Mouse (Mus musculus) lung, embryonic 16.5 days (tissue): ENCODE data around the gene Lce1i. TPM values are rescaled to one million over a fixed set of nuclear protein-coding genes. Genes with fewer than 3 reads are reported as not detected.
"Not testable (repeated sequence)": the region's sequence is repeated elsewhere in the genome, so short reads cannot be mapped to it uniquely, and the experiment has no call there.

Source experiments
- ATAC-seq: fragments of 200-750 bp; cut with Nextera tagmentation; 2 replicates; pipeline ENCODE4 v1.8.0; 2017; ENCODE audit warnings: low read depth, mild to moderate bottlenecking, moderate library complexity
- H3K27ac ChIP-seq: fragments of 300-500 bp; sonication (generic); 2 replicates; pipeline ENCODE4 v1.5.1; 2014; ENCODE audit warnings: mild to moderate bottlenecking, control low read depth, low read length
- H3K27me3 ChIP-seq: fragments of 300-500 bp; sonication (generic); 2 replicates; pipeline ENCODE4 v1.6.1; 2014; ENCODE audit warnings: low read depth, low read length, mixed read lengths; ENCODE audit not compliant: control insufficient read depth, insufficient read depth
- H3K36me3 ChIP-seq: fragments of 300-500 bp; sonication (generic); 2 replicates; pipeline ENCODE4 v1.6.1; 2014; ENCODE audit warnings: low read length; ENCODE audit not compliant: control insufficient read depth, insufficient read depth
- H3K4me1 ChIP-seq: fragments of 300-500 bp; sonication (generic); replicated peaks from 2 replicates; pipeline ENCODE4 v1.6.1; 2014; ENCODE audit warnings: low read length, mixed read lengths; ENCODE audit not compliant: control insufficient read depth, insufficient read depth
- H3K4me2 ChIP-seq: fragments of 300-500 bp; sonication (generic); 2 replicates; pipeline ENCODE4 v1.6.1; 2014; ENCODE audit warnings: low read depth, low read length, control low read depth
- H3K4me3 ChIP-seq: fragments of 300-500 bp; sonication (generic); 2 replicates; pipeline ENCODE4 v1.5.1; 2014; ENCODE audit warnings: mild to moderate bottlenecking, low read length, control low read depth
- H3K9ac ChIP-seq: fragments of 300-500 bp; sonication (generic); 2 replicates; pipeline ENCODE4 v1.6.1; 2014; ENCODE audit warnings: low read length, control low read depth
- H3K9me3 ChIP-seq: fragments of 300-500 bp; sonication (generic); 2 replicates; pipeline ENCODE4 v1.6.1; 2016; ENCODE audit warnings: low read length; ENCODE audit not compliant: control insufficient read depth
- WGBS: fragments of 180-500 bp; shearing (Covaris S2); extraction: QIAGEN DNeasy Blood & Tissue Kit; methylation state at CpG from one replicate; pipeline ENCODE4 v1.1.7; 2014; 5-methylcytosine and 5-hydroxymethylcytosine counted together
- polyA plus RNA-seq: library from polyadenylated mRNA; unstranded; fragments of >200 nt; fragmentation: Nextera tagmentation; extraction: Ambion mirVana; gene quantifications from 2 replicates; pipeline ENCODE4 v1.2.1, GENCODE M21; 2015

Gene Lce1i
- not detected in 2 replicates for polyA plus RNA-seq

- Histone ChIP-seq H3K27ac (no peak within 1 kb of the TSS), H3K9me3 (no peaks in the 10 kb centered on the region), H3K9ac (no peak within 1 kb of the TSS), H3K4me1 (no peaks in the 10 kb centered on the region), H3K4me2 (no peak within 1 kb of the TSS), H3K36me3 (no peaks in the 10 kb centered on the region), H3K27me3 (no peaks in the 10 kb centered on the region), H3K4me3 (no peak within 1 kb of the TSS)
- WGBS: 75% methylated on average over 1 of the region's 1 CpGs
- ATAC-seq: no peak
These were observed at the start of gene Lce1i for GRCm38 (mm10) chr3:92778799-92779198. Lce1i (minus strand) TSS chr3:92778899.

- Histone ChIP-seq H3K4me3 (no peak within 1 kb of the TSS), H3K4me1 (no peaks in the 10 kb centered on the region), H3K27ac (no peak within 1 kb of the TSS), H3K4me2 (no peak within 1 kb of the TSS), H3K27me3 (no peaks in the 10 kb centered on the region), H3K9ac (no peak within 1 kb of the TSS), H3K36me3 (no peaks in the 10 kb centered on the region), H3K9me3 (no peaks in the 10 kb centered on the region)
- WGBS: 7% methylated on average over 1 of the region's 1 CpGs
- no peak for ATAC-seq
These were observed 48.4 kb upstream of the Lce1i start, which contains the start of gene Kprp for GRCm38 (mm10) chr3:92827108-92827507. Kprp (minus strand) TSS chr3:92827247.

- 19% methylated on average over 1 of the region's 1 CpGs for WGBS
- no peaks in the 10 kb centered on the region for H3K27me3 ChIP-seq
These were observed 47.1 kb upstream of the Lce1i start for GRCm38 (mm10) chr3:92825808-92826207.

GRCm38 (mm10) chr3:92816036-92816435, 37.3 kb upstream of the Lce1i start:
- H3K9me3 ChIP-seq, H3K4me2 ChIP-seq, ATAC-seq, H3K27ac ChIP-seq, H3K36me3 ChIP-seq, H3K27me3 ChIP-seq, H3K4me3 ChIP-seq, H3K4me1 ChIP-seq, H3K9ac ChIP-seq: not testable (repeated sequence)
- 91% methylated on average over 2 of the region's 2 CpGs for WGBS

More at GRCm38 (mm10) chr3:92825808-92826207, 47.1 kb upstream of the Lce1i start:
- no peak overlapping the region for H3K9ac ChIP-seq
- H3K4me1 ChIP-seq: no peaks in the 10 kb centered on the region
- ATAC-seq: no peak
- no peaks in the 10 kb centered on the region for H3K9me3 ChIP-seq
- H3K4me3 ChIP-seq: no peak overlapping the region
- no peak overlapping the region for H3K27ac ChIP-seq
- no peaks in the 10 kb centered on the region for H3K36me3 ChIP-seq
- no peak overlapping the region for H3K4me2 ChIP-seq

- H3K27me3 ChIP-seq: no peaks in the 10 kb centered on the region
- H3K36me3 ChIP-seq: no peaks in the 10 kb centered on the region
- ATAC-seq: no peak
- no peak overlapping the region for H3K9ac ChIP-seq
- no peak overlapping the region for H3K4me2 ChIP-seq
- WGBS: 91% methylated on average over 3 of the region's 3 CpGs
- H3K9me3 ChIP-seq: no peaks in the 10 kb centered on the region
- H3K27ac ChIP-seq: no peak overlapping the region
- no peak overlapping the region for H3K4me3 ChIP-seq
- H3K4me1 ChIP-seq: no peaks in the 10 kb centered on the region
These were observed 36.9 kb upstream of the Lce1i start for GRCm38 (mm10) chr3:92815581-92815980.

GRCm38 (mm10) chr3:92807791-92808190, 29.1 kb upstream of the Lce1i start, which contains the start of gene Lce1k:
Lce1k (minus strand) TSS chr3:92807891.
- no peak for ATAC-seq
- Histone ChIP-seq H3K9ac (no peak within 1 kb of the TSS), H3K27ac (no peak within 1 kb of the TSS), H3K4me2 (no peak within 1 kb of the TSS), H3K36me3 (no peaks in the 10 kb centered on the region), H3K4me3 (no peak within 1 kb of the TSS), H3K9me3 (no peaks in the 10 kb centered on the region), H3K4me1 (no peaks in the 10 kb centered on the region), H3K27me3 (no peaks in the 10 kb centered on the region)

GRCm38 (mm10) chr3:92790414-92790813, 11.7 kb upstream of the Lce1i start, which contains the start of gene Lce1j:
Lce1j (minus strand) TSS chr3:92790514.
- 88% methylated on average over 1 of the region's 1 CpGs for WGBS
- no peaks in the 10 kb centered on the region for H3K9me3 ChIP-seq
- no peak for ATAC-seq

GRCm38 (mm10) chr3:92771573-92771972, 7.1 kb downstream of the Lce1i start:
- ATAC-seq: no peak
- Histone ChIP-seq H3K9ac (no peak overlapping the region), H3K9me3 (no peaks in the 10 kb centered on the region), H3K27me3 (no peaks in the 10 kb centered on the region), H3K27ac (no peak overlapping the region), H3K4me1 (no peaks in the 10 kb centered on the region), H3K4me2 (no peak overlapping the region), H3K36me3 (no peaks in the 10 kb centered on the region), H3K4me3 (no peak overlapping the region)
- WGBS: 17% methylated on average over 3 of the region's 3 CpGs

More at GRCm38 (mm10) chr3:92790414-92790813, 11.7 kb upstream of the Lce1i start, which contains the start of gene Lce1j:
- H3K4me3 ChIP-seq: no peak within 1 kb of the TSS
- no peak within 1 kb of the TSS for H3K9ac ChIP-seq
- no peaks in the 10 kb centered on the region for H3K36me3 ChIP-seq
- no peaks in the 10 kb centered on the region for H3K4me1 ChIP-seq
- H3K27ac ChIP-seq: no peak within 1 kb of the TSS
- H3K4me2 ChIP-seq: no peak within 1 kb of the TSS
- H3K27me3 ChIP-seq: no peaks in the 10 kb centered on the region

GRCm38 (mm10) chr3:92764965-92765364, 13.7 kb downstream of the Lce1i start, which contains the start of gene Lce1h:
Lce1h (minus strand) TSS chr3:92765065.
- 96% methylated on average over 1 of the region's 1 CpGs for WGBS
- Histone ChIP-seq H3K9ac (no peak within 1 kb of the TSS), H3K9me3 (no peaks in the 10 kb centered on the region), H3K27ac (no peak within 1 kb of the TSS), H3K27me3 (no peaks in the 10 kb centered on the region), H3K4me3 (no peak within 1 kb of the TSS), H3K36me3 (no peaks in the 10 kb centered on the region), H3K4me2 (no peak within 1 kb of the TSS), H3K4me1 (no peaks in the 10 kb centered on the region)
- no peak for ATAC-seq

- H3K4me3 ChIP-seq: no peak overlapping the region
- H3K9ac ChIP-seq: no peak overlapping the region
- H3K4me1 ChIP-seq: no peaks in the 10 kb centered on the region
- no peaks in the 10 kb centered on the region for H3K27me3 ChIP-seq
- ATAC-seq: no peak
- H3K4me2 ChIP-seq: no peak overlapping the region
- no peaks in the 10 kb centered on the region for H3K36me3 ChIP-seq
- no peak overlapping the region for H3K27ac ChIP-seq
- 39% methylated on average over 3 of the region's 3 CpGs for WGBS
- no peaks in the 10 kb centered on the region for H3K9me3 ChIP-seq
These were observed 25.5 kb downstream of the Lce1i start for GRCm38 (mm10) chr3:92753197-92753596.
